Mouse (Mus musculus) kidney, adult 2 months (tissue): Measurements from ENCODE around the gene Trim8. TPM values are rescaled to one million over a fixed set of nuclear protein-coding genes. Genes with fewer than 3 reads are reported as not detected.

Source experiments
- DNase-seq: peaks from one replicate; pipeline ENCODE4 v3.0.0; 2021
- H3K27ac ChIP-seq: fragments of 200-500 bp; 2 replicates; pipeline ENCODE4 v1.5.1; 2012; ENCODE audit warnings: low read depth, low read length, control low read depth, inconsistent platforms; ENCODE audit not compliant: insufficient read depth
- H3K27me3 ChIP-seq: fragments of 200-500 bp; replicated peaks from 2 replicates; pipeline ENCODE4 v1.6.1; 2012; ENCODE audit warnings: mild to moderate bottlenecking, moderate library complexity, low read length, inconsistent platforms; ENCODE audit not compliant: control insufficient read depth, insufficient read depth
- H3K36me3 ChIP-seq: fragments of 200-500 bp; 2 replicates; pipeline ENCODE4 v1.6.1; 2012; ENCODE audit warnings: mild to moderate bottlenecking, moderate library complexity, low read length, inconsistent platforms; ENCODE audit not compliant: control insufficient read depth, insufficient read depth
- H3K4me1 ChIP-seq: fragments of 200-500 bp; 2 replicates; pipeline ENCODE4 v1.6.1; 2011; ENCODE audit warnings: low read length; ENCODE audit not compliant: control insufficient read depth, insufficient read depth
- H3K4me3 ChIP-seq: fragments of 200-500 bp; 2 replicates; pipeline ENCODE4 v1.5.1; 2011; ENCODE audit warnings: mild to moderate bottlenecking, low read depth, low read length, control low read depth; ENCODE audit not compliant: insufficient read depth
- CTCF ChIP-seq: fragments of 200-500 bp; conservative IDR thresholded peaks from 2 replicates; pipeline ENCODE4 v1.5.1; 2011; ENCODE audit warnings: low read depth, mild to moderate bottlenecking, control low read depth, low read length, moderate library complexity, mixed read lengths; ENCODE audit not compliant: insufficient read depth, insufficient read length
- POLR2A ChIP-seq: fragments of 200-500 bp; IDR thresholded peaks from one replicate; pipeline ENCODE4 v1.6.1; 2011; ENCODE audit warnings: low read depth, low read length, control low read depth
- WGBS: fragments of 180-500 bp; shearing (Covaris S2); methylation state at CpG from one replicate; pipeline ENCODE4 v1.1.7; 2018; 5-methylcytosine and 5-hydroxymethylcytosine counted together
- polyA plus RNA-seq: library from polyadenylated mRNA; depleted of rRNA; stranded (reverse); fragments of >200 nt; gene quantifications from 2 replicates; pipeline ENCODE4 v1.2.3, GENCODE M21; 2012

The Trim8 gene
- polyA plus RNA-seq, 1 experiment, result 43.6 TPM

DNA sequence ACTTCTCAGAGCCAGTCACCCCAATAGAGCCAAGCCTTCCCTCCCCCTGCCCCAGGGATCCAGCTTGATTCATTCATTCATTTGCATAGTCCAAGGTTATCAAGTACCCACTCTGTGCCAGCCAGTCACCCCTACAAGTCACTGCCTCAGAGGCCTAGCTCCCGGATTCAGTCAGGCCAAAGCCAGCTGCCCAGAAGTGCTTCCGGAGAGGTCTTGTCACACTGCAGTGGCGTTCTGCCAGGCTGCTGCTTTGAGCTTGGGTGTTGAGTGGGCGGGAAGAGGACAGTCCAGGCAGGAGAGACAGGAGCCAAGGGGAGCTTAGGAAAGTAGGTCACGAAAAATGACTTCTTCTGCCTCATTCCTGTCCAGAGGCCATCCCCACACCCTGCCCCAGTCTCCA, 17.0 kb upstream of the Trim8 start:
- peak; percentile 92 for DNase-seq
- WGBS, result 8% methylated on average over 5 of the region's 5 CpGs

DNA sequence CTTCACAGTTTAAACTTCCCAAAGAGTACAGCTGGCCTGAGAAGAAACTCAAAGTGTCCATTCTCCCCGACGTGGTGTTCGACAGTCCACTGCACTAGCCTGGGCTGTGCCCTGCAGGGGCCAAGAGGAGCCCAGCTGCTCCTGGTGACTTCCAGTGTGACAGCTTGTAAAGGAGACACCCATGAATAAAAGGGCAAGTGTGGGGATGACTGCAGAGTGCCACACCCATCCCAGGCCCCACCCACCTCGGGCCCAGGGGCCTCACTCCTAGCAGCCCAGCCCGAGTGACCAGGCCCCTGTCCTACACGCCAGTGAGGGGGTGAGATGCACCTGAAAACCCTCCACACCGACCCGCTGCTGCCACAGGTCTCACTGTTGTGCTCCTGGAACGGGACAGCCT, 15.7 kb upstream of the Trim8 start:
- TF ChIP-seq POLR2A (no peak), CTCF (no peak)
- H3K36me3 ChIP-seq, result no peaks in the 10 kb centered on the region
- no peak overlapping the region for H3K4me3 ChIP-seq
- no peaks in the 10 kb centered on the region for H3K27me3 ChIP-seq
- H3K4me1 ChIP-seq, result peaks cover 42% of the 10 kb centered on the region
- 66% methylated on average over 9 of the region's 9 CpGs for WGBS
- no peak overlapping the region for H3K27ac ChIP-seq
- DNase-seq, result no peak

More for the DNA sequence above, 17.0 kb upstream of the Trim8 start:
- peaks cover 41% of the 10 kb centered on the region for H3K4me1 ChIP-seq
- no peaks in the 10 kb centered on the region for H3K36me3 ChIP-seq
- no peak overlapping the region for H3K4me3 ChIP-seq
- peak overlapping the region; percentile 89 for H3K27ac ChIP-seq
- no peaks in the 10 kb centered on the region for H3K27me3 ChIP-seq
- TF ChIP-seq POLR2A (no peak), CTCF (no peak)

- Histone ChIP-seq H3K4me3 (no peak overlapping the region), H3K4me1 (peaks cover 40% of the 10 kb centered on the region), H3K27ac (no peak overlapping the region), H3K27me3 (no peaks in the 10 kb centered on the region), H3K36me3 (no peaks in the 10 kb centered on the region)
- 51% methylated on average over 2 of the region's 2 CpGs for WGBS
- no peak for TF ChIP-seq POLR2A
- TF ChIP-seq CTCF, result no peak
- DNase-seq, result no peak
Measured at GRCm38 (mm10) chr19:46486709-46487108, 14.8 kb upstream of the Trim8 start.

- Histone ChIP-seq H3K36me3 (no peaks in the 10 kb centered on the region), H3K4me1 (peaks cover 15% of the 10 kb centered on the region), H3K4me3 (no peak overlapping the region), H3K27me3 (no peaks in the 10 kb centered on the region), H3K27ac (no peak overlapping the region)
- TF ChIP-seq CTCF (no peak), POLR2A (no peak)
- no peak for DNase-seq
- 95% methylated on average over 1 of the region's 1 CpGs for WGBS
Measured at GRCm38 (mm10) chr19:46489448-46489847, 12.1 kb upstream of the Trim8 start.

GRCm38 (mm10) chr19:46490634-46491033, 10.9 kb upstream of the Trim8 start:
- Histone ChIP-seq H3K4me3 (no peak overlapping the region), H3K27me3 (no peaks in the 10 kb centered on the region), H3K36me3 (no peaks in the 10 kb centered on the region), H3K4me1 (peaks cover 4% of the 10 kb centered on the region; the same call in 1 of the 2 replicates), H3K27ac (no peak overlapping the region)
- no peak for DNase-seq
- TF ChIP-seq POLR2A (no peak), CTCF (no peak)
- 6% methylated on average over 2 of the region's 2 CpGs for WGBS

DNA sequence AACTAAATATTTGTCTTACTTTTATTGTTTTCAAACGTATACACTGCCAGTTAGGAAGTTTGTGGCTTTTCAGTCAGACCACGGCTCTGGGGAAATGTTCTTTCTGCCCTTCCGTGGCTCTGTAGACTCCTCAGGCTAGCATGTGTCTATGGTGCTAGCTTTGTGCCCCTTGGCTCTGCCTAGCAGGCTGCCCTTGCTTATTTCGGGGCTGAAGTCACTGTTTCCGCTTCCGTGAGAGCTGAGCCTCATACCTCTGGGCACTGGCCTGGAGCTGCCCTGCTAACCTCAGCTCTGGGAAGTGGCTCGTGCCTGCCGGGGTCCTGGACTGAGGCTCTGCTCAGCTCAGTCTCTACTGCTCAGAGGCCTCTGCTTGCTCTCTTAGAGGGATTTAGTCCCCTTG, 6.4 kb upstream of the Trim8 start:
- Histone ChIP-seq H3K4me3 (no peak overlapping the region), H3K36me3 (no peaks in the 10 kb centered on the region), H3K4me1 (peaks cover 5% of the 10 kb centered on the region; the same call in 1 of the 2 replicates), H3K27me3 (no peaks in the 10 kb centered on the region), H3K27ac (0 out of 2 replicates have a peak overlapping the region, but pooled peaks have one; percentile 1)
- WGBS, result 56% methylated on average over 8 of the region's 8 CpGs
- DNase-seq, result no peak
- no peak for TF ChIP-seq CTCF
- no peak for TF ChIP-seq POLR2A

DNA sequence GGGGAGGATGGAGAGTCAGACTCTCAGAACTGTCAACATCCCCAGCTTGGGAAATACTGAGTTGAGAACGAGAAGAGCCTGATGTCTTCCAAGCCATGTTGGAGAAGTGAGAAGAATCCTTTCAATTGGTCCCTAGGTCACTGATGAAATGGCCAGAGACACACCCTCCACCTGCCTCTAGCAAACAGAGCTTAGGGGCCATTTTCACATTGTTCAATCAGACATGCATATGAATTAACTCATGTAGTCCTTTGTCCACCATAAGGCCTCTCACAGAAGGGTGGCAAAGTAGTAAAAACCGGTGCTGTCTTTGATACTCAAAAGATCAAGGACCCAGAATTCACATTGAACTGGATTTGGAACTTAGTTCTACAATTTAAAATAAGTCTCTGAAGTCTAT, 4.3 kb upstream of the Trim8 start:
- no peaks in the 10 kb centered on the region for H3K36me3 ChIP-seq

GRCm38 (mm10) chr19:46499539-46499835, 2.0 kb upstream of the Trim8 start:
- peaks cover 5% of the 10 kb centered on the region; the same call in 1 of the 2 replicates for H3K4me1 ChIP-seq
- WGBS, result 3% methylated on average over 3 of the region's 3 CpGs
- H3K36me3 ChIP-seq, result no peaks in the 10 kb centered on the region
- peak overlapping the region; percentile 73 for H3K27ac ChIP-seq
- DNase-seq, result no peak
- H3K4me3 ChIP-seq, result no peak overlapping the region
- H3K27me3 ChIP-seq, result no peaks in the 10 kb centered on the region
- TF ChIP-seq POLR2A (no peak), CTCF (no peak)

More for the DNA sequence above, 4.3 kb upstream of the Trim8 start:
- TF ChIP-seq CTCF, result no peak
- TF ChIP-seq POLR2A, result no peak
- 58% methylated on average over 2 of the region's 2 CpGs for WGBS
- H3K27me3 ChIP-seq, result no peaks in the 10 kb centered on the region
- no peak overlapping the region for H3K4me3 ChIP-seq
- no peak overlapping the region for H3K27ac ChIP-seq
- no peak for DNase-seq
- H3K4me1 ChIP-seq, result peaks cover 5% of the 10 kb centered on the region; the same call in 1 of the 2 replicates
